Mouse (Mus musculus) c-Kit-positive CD71-negative TER-119-negative erythroid progenitor cells, embryonic 14.5 days (primary cell): ENCODE results near the gene Zscan21.
"Not testable (repeated sequence)": the region's sequence is repeated elsewhere in the genome, so short reads cannot be mapped to it uniquely, and the experiment has no call there.

Source experiments
- DNase-seq: peaks from one replicate; pipeline ENCODE4 v3.0.0-alpha.2; 2013; ENCODE audit warnings: low read depth

Gene Zscan21

GRCm38 (mm10) chr5:138116255-138117198, at the start of gene Zscan21:
Gene Zscan21, plus strand, starts transcription at chr5:138116903.
- peak; percentile 90 for DNase-seq

- DNase-seq = no peak
Observed at GRCm38 (mm10) chr5:138073803-138074202, 42.9 kb upstream of the Zscan21 start.

GRCm38 (mm10) chr5:138075684-138076083, 41.0 kb upstream of the Zscan21 start:
- no peak for DNase-seq

- DNase-seq = no peak
Observed at GRCm38 (mm10) chr5:138076148-138076547, 40.6 kb upstream of the Zscan21 start.

GRCm38 (mm10) chr5:138080456-138080855, 36.2 kb upstream of the Zscan21 start:
- DNase-seq = no peak

GRCm38 (mm10) chr5:138081446-138081845, 35.3 kb upstream of the Zscan21 start:
- DNase-seq = no peak

- no peak for DNase-seq
Observed at GRCm38 (mm10) chr5:138083318-138083900, 33.3 kb upstream of the Zscan21 start.

- DNase-seq = no peak
Observed at GRCm38 (mm10) chr5:138083936-138084335, 32.8 kb upstream of the Zscan21 start.

- no peak for DNase-seq
Observed at GRCm38 (mm10) chr5:138084507-138084906, 32.2 kb upstream of the Zscan21 start.

- peak; percentile 84 for DNase-seq
Observed at GRCm38 (mm10) chr5:138084996-138085395, 31.7 kb upstream of the Zscan21 start, which contains the start of gene Zkscan1. Gene Zkscan1, plus strand, starts transcription at chr5:138085084.

GRCm38 (mm10) chr5:138085421-138085911, 31.2 kb upstream of the Zscan21 start:
- no peak for DNase-seq

- no peak for DNase-seq
Observed at GRCm38 (mm10) chr5:138086842-138087241, 29.9 kb upstream of the Zscan21 start.

- no peak for DNase-seq
Observed at GRCm38 (mm10) chr5:138088366-138088765, 28.3 kb upstream of the Zscan21 start.

- no peak for DNase-seq
Observed at GRCm38 (mm10) chr5:138089108-138089551, 27.6 kb upstream of the Zscan21 start.

- DNase-seq = no peak
Observed at GRCm38 (mm10) chr5:138090271-138090670, 26.4 kb upstream of the Zscan21 start.

GRCm38 (mm10) chr5:138090737-138091136, 26.0 kb upstream of the Zscan21 start:
- DNase-seq = no peak

- DNase-seq = no peak
Observed at GRCm38 (mm10) chr5:138092771-138093170, 23.9 kb upstream of the Zscan21 start.

- no peak for DNase-seq
Observed at GRCm38 (mm10) chr5:138094474-138094873, 22.2 kb upstream of the Zscan21 start.

- no peak for DNase-seq
Observed at GRCm38 (mm10) chr5:138104976-138105375, 11.7 kb upstream of the Zscan21 start.

- no peak for DNase-seq
Observed at GRCm38 (mm10) chr5:138107130-138107529, 9.6 kb upstream of the Zscan21 start.

GRCm38 (mm10) chr5:138109847-138110396, 6.8 kb upstream of the Zscan21 start:
- DNase-seq = not testable (repeated sequence)

- no peak for DNase-seq
Observed at GRCm38 (mm10) chr5:138117199-138118015, 704 bp downstream of the Zscan21 start.
